Mouse (Mus musculus) left cerebral cortex, postnatal 14 days (tissue): Measurements from ENCODE around the gene Gm9936. TPM values are rescaled to one million over a fixed set of nuclear protein-coding genes. Genes with fewer than 3 reads are reported as not detected.
"Not testable (repeated sequence)": the region's sequence is repeated elsewhere in the genome, so short reads cannot be mapped to it uniquely, and the experiment has no call there.

Experiments
- DNase-seq, 2 experiments: peaks; one replicate each; pipeline ENCODE4 v3.0.0; 2021 to 2022; ENCODE audit warnings: low spot score in 2 of 2, mixed read lengths in 1 of 2
- intact Hi-C: fragments of 180-260 bp; cut with DNase I; formaldehyde crosslinking; loops from one replicate; pipeline ENCODE4 v1.15.1; 2025
- long read RNA-seq, 2 experiments: library from polyadenylated mRNA; stranded (forward); transcript quantifications; one replicate each; pipeline ENCODE4 v2.0.0; 2021
- total RNA-seq, 2 experiments: library from RNA; stranded (reverse); gene quantifications; 2 replicates each; pipeline ENCODE4 v1.2.3; 2021

Gene Gm9936
- 1 to 10 TPM; 1.0 to 1.5 TPM for total RNA-seq
- long read RNA-seq, experiment 1 = 0 reads
- long read RNA-seq, experiment 2 = 0 reads

- intact Hi-C loops = no loop called here
- DNase-seq = no peak
Measured at GRCm38 (mm10) chr5:114858582-114858981, at the start of gene Gm9936. Gene Gm9936, minus strand, starts transcription at chr5:114858682.

GRCm38 (mm10) chr5:114902413-114902812 is 43.9 kb upstream of the Gm9936 start:
- DNase-seq = peak; percentile 44 to 48
- intact Hi-C loops = no loop called here

- DNase-seq = no peak
- intact Hi-C loops = no loop called here
Measured at GRCm38 (mm10) chr5:114898857-114899256, 40.4 kb upstream of the Gm9936 start.

GRCm38 (mm10) chr5:114897374-114897793 is 38.9 kb upstream of the Gm9936 start:
- no peak for DNase-seq
- intact Hi-C loops = no loop called here

GRCm38 (mm10) chr5:114896688-114897373 is 38.3 kb upstream of the Gm9936 start, which contains the start of gene Oasl2:
Gene Oasl2, plus strand, starts transcription at chr5:114896936.
- intact Hi-C loops = no loop called here
- no peak for DNase-seq

- intact Hi-C loops = no loop called here
- no peak for DNase-seq
Measured at GRCm38 (mm10) chr5:114895542-114895941, 37.1 kb upstream of the Gm9936 start.

GRCm38 (mm10) chr5:114888995-114889394 is 30.5 kb upstream of the Gm9936 start:
- no peak for DNase-seq
- intact Hi-C loops = no loop called here

- no peak for DNase-seq
- intact Hi-C loops = no loop called here
Measured at GRCm38 (mm10) chr5:114886801-114887200, 28.3 kb upstream of the Gm9936 start.

GRCm38 (mm10) chr5:114883022-114883421 is 24.5 kb upstream of the Gm9936 start:
- intact Hi-C loops = no loop called here
- DNase-seq = no peak

- intact Hi-C loops, DNase-seq: not testable (repeated sequence)
Measured at GRCm38 (mm10) chr5:114882319-114882718, 23.8 kb upstream of the Gm9936 start.

GRCm38 (mm10) chr5:114879399-114879798 is 20.9 kb upstream of the Gm9936 start:
- intact Hi-C loops = no loop called here

GRCm38 (mm10) chr5:114877487-114877886 is 19.0 kb upstream of the Gm9936 start:
- DNase-seq = no peak

More at GRCm38 (mm10) chr5:114879399-114879798, 20.9 kb upstream of the Gm9936 start:
- no peak for DNase-seq

GRCm38 (mm10) chr5:114876331-114876730 is 17.8 kb upstream of the Gm9936 start:
- no peak for DNase-seq
- intact Hi-C loops = no loop called here

More at GRCm38 (mm10) chr5:114877487-114877886, 19.0 kb upstream of the Gm9936 start:
- intact Hi-C loops = no loop called here

- no peak for DNase-seq
- intact Hi-C loops = no loop called here
Measured at GRCm38 (mm10) chr5:114875858-114876257, 17.4 kb upstream of the Gm9936 start.

GRCm38 (mm10) chr5:114865279-114865678 is 6.8 kb upstream of the Gm9936 start:
- intact Hi-C loops = no loop called here
- no peak for DNase-seq

GRCm38 (mm10) chr5:114864813-114865212 is 6.3 kb upstream of the Gm9936 start:
- DNase-seq = no peak
- intact Hi-C loops = no loop called here

GRCm38 (mm10) chr5:114861730-114862129 is 3.2 kb upstream of the Gm9936 start:
- DNase-seq = no peak
- intact Hi-C loops = no loop called here

GRCm38 (mm10) chr5:114859253-114859652 is 771 bp upstream of the Gm9936 start:
- intact Hi-C loops = no loop called here
- peak; percentile 79 to 84 for DNase-seq

GRCm38 (mm10) chr5:114853364-114853763 is 5.1 kb downstream of the Gm9936 start, which contains the start of gene 4930519G04Rik:
Gene 4930519G04Rik, plus strand, starts transcription at chr5:114853664.
- intact Hi-C loops, DNase-seq: not testable (repeated sequence)

- intact Hi-C loops = no loop called here
Measured at GRCm38 (mm10) chr5:114851565-114852236, 6.8 kb downstream of the Gm9936 start.

GRCm38 (mm10) chr5:114844371-114844770 is 14.1 kb downstream of the Gm9936 start:
- DNase-seq, intact Hi-C loops: not testable (repeated sequence)

More at GRCm38 (mm10) chr5:114851565-114852236, 6.8 kb downstream of the Gm9936 start:
- no peak for DNase-seq
